Mouse (Mus musculus) megakaryocyte, adult 5-6 weeks (primary cell): ENCODE measurements around the gene Dock10. TPM values are rescaled to one million over a fixed set of nuclear protein-coding genes. Genes with fewer than 3 reads are reported as not detected.

Experiments
- ATAC-seq: 2 replicates; pipeline ENCODE4 v1.8.0; 2016; ENCODE audit warnings: mild to moderate bottlenecking, inconsistent platforms; ENCODE audit not compliant: poor library complexity, severe bottlenecking
- total RNA-seq, 2 experiments: library from RNA; stranded (forward) in 1 of 2; stranded (reverse) in 1 of 2; fragments of 153-499, 151-499 nt in 1 of 2; fragments of 221-1000, 200-1000 nt in 1 of 2; gene quantifications; 2 replicates each; pipeline versions ENCODE4 v1.2.3 to v1.2.4; 2015 to 2017

Gene Dock10
- total RNA-seq, 2 experiments from 2014 or later: 149 to 183 TPM

- ATAC-seq: no peak
These were observed 255.7 kb downstream of the Dock10 start for GRCm38 (mm10) chr1:80502456-80503165.

GRCm38 (mm10) chr1:80499264-80499663 lies 259.1 kb downstream of the Dock10 start:
- no peak for ATAC-seq

GRCm38 (mm10) chr1:80496360-80496759 lies 262.0 kb downstream of the Dock10 start:
- peak; percentile 63 for ATAC-seq

- no peak for ATAC-seq
These were observed 274.9 kb downstream of the Dock10 start for GRCm38 (mm10) chr1:80483419-80483818.

- ATAC-seq: peak; percentile 60
These were observed 283.4 kb downstream of the Dock10 start for GRCm38 (mm10) chr1:80474942-80475341.

GRCm38 (mm10) chr1:80472395-80472794 lies 285.9 kb downstream of the Dock10 start:
- no peak for ATAC-seq

GRCm38 (mm10) chr1:80461348-80461747 lies 297.0 kb downstream of the Dock10 start, which contains the start of gene Gm45261:
Gene Gm45261, minus strand, starts transcription at chr1:80461448.
- ATAC-seq: no peak

GRCm38 (mm10) chr1:80459923-80460322 lies 298.4 kb downstream of the Dock10 start:
- ATAC-seq: no peak

- ATAC-seq: no peak
These were observed 298.9 kb downstream of the Dock10 start for GRCm38 (mm10) chr1:80459477-80459876.

- ATAC-seq: peak; percentile 72
These were observed 304.4 kb downstream of the Dock10 start for GRCm38 (mm10) chr1:80453971-80454370.

GRCm38 (mm10) chr1:80451914-80452549 lies 306.3 kb downstream of the Dock10 start:
- peak; percentile 86 for ATAC-seq
